Mouse (Mus musculus) hindbrain, embryonic 10.5 days (tissue): ENCODE measurements around the gene Marveld1. TPM values are rescaled to one million over a fixed set of nuclear protein-coding genes. Genes with fewer than 3 reads are reported as not detected.

Experiments used
- DNase-seq: peaks from one replicate; pipeline ENCODE4 v3.0.0-alpha.2; 2017; ENCODE audit warnings: low spot score
- H3K27ac ChIP-seq: fragments of 300-500 bp; sonication (generic); 2 replicates; pipeline ENCODE4 v1.5.1; 2016; ENCODE audit warnings: mild to moderate bottlenecking, moderate library complexity
- H3K27me3 ChIP-seq: fragments of 300-500 bp; sonication (generic); 2 replicates; pipeline ENCODE4 v1.6.1; 2016; ENCODE audit warnings: mild to moderate bottlenecking; ENCODE audit not compliant: poor library complexity, insufficient read depth, severe bottlenecking
- H3K36me3 ChIP-seq: fragments of 300-500 bp; sonication (generic); 2 replicates; pipeline ENCODE4 v1.6.1; 2016; ENCODE audit warnings: mild to moderate bottlenecking, moderate library complexity
- H3K4me1 ChIP-seq: fragments of 300-500 bp; sonication (generic); replicated peaks from 2 replicates; pipeline ENCODE4 v1.6.1; 2016; ENCODE audit warnings: mild to moderate bottlenecking
- H3K4me3 ChIP-seq: fragments of 300-500 bp; sonication (generic); 2 replicates; pipeline ENCODE4 v1.5.1; 2016; ENCODE audit warnings: mild to moderate bottlenecking, moderate library complexity
- H3K9me3 ChIP-seq: fragments of 300-500 bp; sonication (generic); 2 replicates; pipeline ENCODE4 v1.6.1; 2016; ENCODE audit warnings: mild to moderate bottlenecking, moderate library complexity
- WGBS: fragments of 180-500 bp; shearing (Covaris S2); methylation state at CpG from one replicate; pipeline ENCODE4 v1.1.7; 2016; 5-methylcytosine and 5-hydroxymethylcytosine counted together
- polyA plus RNA-seq: library from polyadenylated mRNA; unstranded; fragments of >200 nt; fragmentation: Nextera tagmentation; extraction: Ambion mirVana; gene quantifications from 2 replicates; pipeline ENCODE4 v1.2.1, GENCODE M21; 2016

Marveld1 gene
- polyA plus RNA-seq, 1 experiment from 2014 or later: 3.6 TPM

- Histone ChIP-seq H3K27me3 (peaks cover 31% of the 10 kb centered on the region), H3K4me3 (no peak overlapping the region), H3K27ac (no peak overlapping the region), H3K4me1 (peaks cover 14% of the 10 kb centered on the region), H3K36me3 (no peaks in the 10 kb centered on the region), H3K9me3 (no peaks in the 10 kb centered on the region)
- WGBS: 56% methylated on average over 3 of the region's 3 CpGs
- DNase-seq: no peak
These were observed 19.6 kb downstream of the Marveld1 start for GRCm38 (mm10) chr19:42166766-42167165.

GRCm38 (mm10) chr19:42167489-42167888 lies 20.3 kb downstream of the Marveld1 start:
- 61% methylated on average over 9 of the region's 9 CpGs for WGBS
- Histone ChIP-seq H3K27ac (no peak overlapping the region), H3K4me3 (no peak overlapping the region)

GRCm38 (mm10) chr19:42169322-42169975 lies 22.2 kb downstream of the Marveld1 start:
- H3K9me3 ChIP-seq: no peaks in the 10 kb centered on the region
- WGBS: 84% methylated on average over 10 of the region's 10 CpGs
- peaks cover 31% of the 10 kb centered on the region for H3K27me3 ChIP-seq
- no peaks in the 10 kb centered on the region for H3K36me3 ChIP-seq
- no peak for DNase-seq
- peaks cover 16% of the 10 kb centered on the region for H3K4me1 ChIP-seq
- H3K4me3 ChIP-seq: no peak overlapping the region
- no peak overlapping the region for H3K27ac ChIP-seq

More at GRCm38 (mm10) chr19:42167489-42167888, 20.3 kb downstream of the Marveld1 start:
- H3K27me3 ChIP-seq: peaks cover 31% of the 10 kb centered on the region
- no peaks in the 10 kb centered on the region for H3K36me3 ChIP-seq
- H3K4me1 ChIP-seq: peaks cover 16% of the 10 kb centered on the region
- no peak for DNase-seq
- H3K9me3 ChIP-seq: no peaks in the 10 kb centered on the region

GRCm38 (mm10) chr19:42170025-42170969 lies 23.1 kb downstream of the Marveld1 start:
- H3K36me3 ChIP-seq: no peaks in the 10 kb centered on the region
- peak overlapping the region; percentile 99 for H3K4me3 ChIP-seq
- 2% methylated on average over 56 of the region's 56 CpGs for WGBS
- H3K9me3 ChIP-seq: no peaks in the 10 kb centered on the region
- H3K4me1 ChIP-seq: peaks cover 16% of the 10 kb centered on the region
- peak overlapping the region; percentile 88 for H3K27ac ChIP-seq
- H3K27me3 ChIP-seq: peaks cover 27% of the 10 kb centered on the region
- DNase-seq: peak; percentile 91

GRCm38 (mm10) chr19:42176841-42177240 lies 29.6 kb downstream of the Marveld1 start:
- peaks cover 2% of the 10 kb centered on the region for H3K4me1 ChIP-seq
- no peaks in the 10 kb centered on the region for H3K9me3 ChIP-seq
- no peak overlapping the region for H3K27ac ChIP-seq
- DNase-seq: no peak
- peaks cover 38% of the 10 kb centered on the region for H3K36me3 ChIP-seq
- no peaks in the 10 kb centered on the region for H3K27me3 ChIP-seq
- WGBS: 86% methylated on average over 7 of the region's 7 CpGs
- H3K4me3 ChIP-seq: no peak overlapping the region

GRCm38 (mm10) chr19:42177461-42177860 lies 30.3 kb downstream of the Marveld1 start:
- Histone ChIP-seq H3K4me3 (no peak overlapping the region), H3K9me3 (no peaks in the 10 kb centered on the region), H3K27me3 (no peaks in the 10 kb centered on the region), H3K4me1 (no peaks in the 10 kb centered on the region), H3K27ac (no peak overlapping the region), H3K36me3 (peaks cover 42% of the 10 kb centered on the region)
- no peak for DNase-seq
- 90% methylated on average over 2 of the region's 2 CpGs for WGBS

- Histone ChIP-seq H3K27me3 (no peaks in the 10 kb centered on the region), H3K4me3 (no peak overlapping the region), H3K9me3 (no peaks in the 10 kb centered on the region), H3K36me3 (peaks cover 61% of the 10 kb centered on the region), H3K4me1 (no peaks in the 10 kb centered on the region), H3K27ac (no peak overlapping the region)
- WGBS: 93% methylated on average over 14 of the region's 14 CpGs
- DNase-seq: no peak
These were observed 32.2 kb downstream of the Marveld1 start for GRCm38 (mm10) chr19:42179356-42179755.

GRCm38 (mm10) chr19:42182673-42183072 lies 35.5 kb downstream of the Marveld1 start:
- no peaks in the 10 kb centered on the region for H3K9me3 ChIP-seq
- DNase-seq: peak; percentile 36
- H3K36me3 ChIP-seq: peaks cover 88% of the 10 kb centered on the region
- no peak overlapping the region for H3K4me3 ChIP-seq
- no peak overlapping the region for H3K27ac ChIP-seq
- WGBS: 65% methylated on average over 6 of the region's 6 CpGs
- no peaks in the 10 kb centered on the region for H3K27me3 ChIP-seq
- no peaks in the 10 kb centered on the region for H3K4me1 ChIP-seq

GRCm38 (mm10) chr19:42189735-42190134 lies 42.5 kb downstream of the Marveld1 start:
- H3K4me1 ChIP-seq: 0 out of 2 replicates have a peak, but pooled peaks cover 3% of the 10 kb centered on the region
- no peak for DNase-seq
- WGBS: 90% methylated on average over 4 of the region's 4 CpGs
- no peak overlapping the region for H3K27ac ChIP-seq
- no peaks in the 10 kb centered on the region for H3K27me3 ChIP-seq
- H3K36me3 ChIP-seq: peaks cover 72% of the 10 kb centered on the region
- H3K9me3 ChIP-seq: no peaks in the 10 kb centered on the region
- H3K4me3 ChIP-seq: no peak overlapping the region

GRCm38 (mm10) chr19:42190494-42190893 lies 43.3 kb downstream of the Marveld1 start:
- DNase-seq: peak; percentile 74
- Histone ChIP-seq H3K4me3 (no peak overlapping the region), H3K27ac (no peak overlapping the region), H3K9me3 (no peaks in the 10 kb centered on the region), H3K36me3 (peaks cover 64% of the 10 kb centered on the region), H3K4me1 (0 out of 2 replicates have a peak, but pooled peaks cover 3% of the 10 kb centered on the region), H3K27me3 (no peaks in the 10 kb centered on the region)
- 21% methylated on average over 5 of the region's 5 CpGs for WGBS

- Histone ChIP-seq H3K4me1 (peaks cover 9% of the 10 kb centered on the region; the same call in 1 of the 2 replicates), H3K4me3 (no peak overlapping the region), H3K27me3 (peaks cover 8% of the 10 kb centered on the region), H3K36me3 (peaks cover 39% of the 10 kb centered on the region), H3K27ac (no peak overlapping the region), H3K9me3 (no peaks in the 10 kb centered on the region)
- WGBS: 60% methylated on average over 2 of the region's 2 CpGs
- DNase-seq: no peak
These were observed 46.1 kb downstream of the Marveld1 start for GRCm38 (mm10) chr19:42193311-42193710.

- H3K27ac ChIP-seq: no peak overlapping the region
- no peak overlapping the region for H3K4me3 ChIP-seq
- no peaks in the 10 kb centered on the region for H3K9me3 ChIP-seq
- no peak for DNase-seq
- 83% methylated on average over 4 of the region's 4 CpGs for WGBS
- H3K27me3 ChIP-seq: peaks cover 38% of the 10 kb centered on the region
- peaks cover 21% of the 10 kb centered on the region for H3K4me1 ChIP-seq
- H3K36me3 ChIP-seq: peaks cover 14% of the 10 kb centered on the region
These were observed 49.2 kb downstream of the Marveld1 start for GRCm38 (mm10) chr19:42196378-42196777.

- H3K27me3 ChIP-seq: peaks cover 45% of the 10 kb centered on the region
- H3K4me1 ChIP-seq: peaks cover 28% of the 10 kb centered on the region
- no peak for DNase-seq
- H3K27ac ChIP-seq: no peak overlapping the region
- H3K36me3 ChIP-seq: peaks cover 7% of the 10 kb centered on the region
- no peak overlapping the region for H3K4me3 ChIP-seq
- no peaks in the 10 kb centered on the region for H3K9me3 ChIP-seq
- WGBS: 70% methylated on average over 4 of the region's 4 CpGs
These were observed 49.9 kb downstream of the Marveld1 start for GRCm38 (mm10) chr19:42197066-42197465.
